Mouse (Mus musculus) spleen, postnatal 14 days (tissue): Measurements from ENCODE around the gene Fbxw8.

Experiments used
- DNase-seq, 2 experiments: peaks; one replicate each; pipeline ENCODE4 v3.0.0; 2021 to 2022; ENCODE audit warnings: low spot score in 2 of 2

Gene Fbxw8

GRCm38 (mm10) chr5:118154839-118155564 is at the start of gene Fbxw8:
TSS of gene Fbxw8 (minus strand) at chr5:118155464.
- peak; percentile 55 to 80 for DNase-seq

DNA sequence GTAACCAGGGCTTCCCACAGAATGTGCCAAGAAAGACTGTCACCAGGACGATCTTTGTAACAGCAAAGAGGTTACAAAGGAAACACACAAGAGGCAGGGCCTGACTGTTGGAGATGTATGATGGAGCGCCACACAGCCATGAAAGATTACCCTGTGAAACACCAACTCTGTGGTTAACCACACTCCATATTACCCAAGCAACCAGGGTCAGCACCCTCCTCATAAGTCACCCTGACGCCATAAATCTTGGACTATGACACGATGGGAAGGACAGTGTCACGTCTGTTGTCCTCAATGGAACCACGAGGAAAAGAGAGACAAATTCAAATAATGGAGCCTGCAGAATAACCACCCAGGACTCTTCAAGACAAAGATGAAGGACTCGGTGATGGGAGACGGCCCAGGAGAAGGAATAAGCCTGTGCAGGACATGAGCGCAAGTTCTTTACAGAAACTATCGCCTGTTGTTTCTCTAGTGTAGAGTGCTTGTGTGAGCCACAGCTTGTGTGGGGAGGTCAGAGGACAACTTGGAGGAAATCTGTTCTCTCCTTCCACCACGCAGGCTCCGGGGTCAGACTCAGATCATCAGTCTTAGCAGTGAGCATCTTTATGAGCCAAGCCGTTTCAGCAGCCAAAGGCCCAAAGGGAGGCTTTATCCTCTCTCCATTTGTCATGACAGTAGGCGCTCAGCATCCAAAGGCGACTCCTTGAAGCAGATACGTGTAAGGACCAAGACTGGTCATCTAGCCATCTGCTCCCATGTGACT is 49.6 kb upstream of the Fbxw8 start:
- no peak for DNase-seq

DNA sequence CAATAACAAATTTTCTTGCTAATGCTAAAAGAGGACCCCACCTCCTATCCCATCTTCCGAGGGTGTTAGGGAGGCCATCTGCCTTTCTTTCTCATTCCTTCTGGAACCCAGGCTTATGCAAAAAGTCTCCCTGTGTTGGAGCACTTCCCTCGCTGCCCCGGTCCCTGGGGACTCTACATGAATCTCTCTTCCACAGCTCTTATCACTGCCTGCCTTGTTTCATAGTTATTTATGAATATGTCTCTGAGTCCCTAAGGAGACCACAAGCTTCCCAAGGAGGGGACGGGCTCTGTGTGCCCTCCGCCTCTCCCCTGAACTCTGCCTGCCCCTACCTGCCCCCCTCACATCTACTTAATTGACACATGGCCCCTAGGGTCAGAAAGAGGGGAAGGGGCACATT is 44.4 kb upstream of the Fbxw8 start:
- no peak for DNase-seq

- no peak for DNase-seq
Observed at GRCm38 (mm10) chr5:118197421-118197820, 42.2 kb upstream of the Fbxw8 start.

- no peak for DNase-seq
Observed at GRCm38 (mm10) chr5:118192221-118192620, 37.0 kb upstream of the Fbxw8 start.

- DNase-seq = no peak
Observed at GRCm38 (mm10) chr5:118190491-118190890, 35.2 kb upstream of the Fbxw8 start.

GRCm38 (mm10) chr5:118188356-118188755 is 33.1 kb upstream of the Fbxw8 start:
- DNase-seq = no peak

- DNase-seq = no peak
Observed at GRCm38 (mm10) chr5:118186903-118187633, 31.8 kb upstream of the Fbxw8 start.

DNA sequence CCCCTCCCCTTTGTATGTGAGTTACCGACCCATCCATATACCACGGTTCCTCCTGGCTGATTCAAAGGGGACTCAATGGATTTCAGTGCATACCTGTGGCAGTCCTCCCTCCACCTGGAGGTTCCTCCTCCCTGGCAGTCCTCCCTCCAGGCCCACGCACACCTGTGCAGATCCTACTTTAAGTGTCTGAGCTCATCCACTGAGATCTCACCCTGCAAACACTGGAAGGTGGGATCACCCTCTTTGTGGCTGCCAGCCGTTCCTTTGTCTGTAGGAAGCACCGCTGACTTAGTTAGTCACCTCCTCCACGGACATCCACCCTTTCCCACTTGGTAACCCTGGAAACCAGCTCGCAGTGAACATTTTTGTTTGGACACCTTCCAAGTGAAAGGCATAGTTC is 22.4 kb upstream of the Fbxw8 start:
- DNase-seq = no peak

GRCm38 (mm10) chr5:118175137-118175536 is 19.9 kb upstream of the Fbxw8 start:
- no peak for DNase-seq

DNA sequence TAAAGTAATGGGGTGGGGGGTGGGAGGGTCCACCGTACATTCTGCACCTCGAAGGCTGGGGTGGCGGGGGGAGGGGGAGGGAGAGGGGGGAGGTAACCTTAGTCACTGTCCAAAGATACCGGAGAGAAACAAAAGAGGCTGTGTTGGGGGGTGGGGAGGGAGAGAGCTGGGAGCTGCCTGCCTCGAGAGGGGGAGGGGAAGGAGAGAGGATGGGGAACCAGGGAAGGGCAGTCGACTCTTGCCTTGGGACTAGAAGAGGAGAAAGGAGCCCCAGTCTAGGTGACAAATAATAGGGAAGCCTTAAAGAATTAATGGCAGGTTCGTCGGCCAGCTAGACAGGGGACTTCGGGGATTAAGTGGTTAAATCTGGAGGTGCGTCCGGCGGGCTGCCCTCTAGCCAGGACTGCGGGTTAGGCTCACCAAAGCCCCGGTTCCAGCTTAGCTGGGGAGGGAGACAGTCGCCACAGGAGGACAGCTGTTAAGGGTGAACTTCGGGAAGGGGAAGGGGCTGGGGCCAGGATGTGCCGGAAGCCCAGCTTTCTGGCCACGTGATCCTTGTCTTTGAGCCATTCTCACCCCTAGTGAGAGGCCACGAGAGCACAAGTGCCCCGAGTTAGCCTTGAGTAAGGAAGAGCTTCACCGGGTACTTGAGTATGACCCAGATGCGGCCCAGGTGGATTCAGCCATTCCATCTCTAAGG is 19.2 kb upstream of the Fbxw8 start:
- no peak for DNase-seq

DNA sequence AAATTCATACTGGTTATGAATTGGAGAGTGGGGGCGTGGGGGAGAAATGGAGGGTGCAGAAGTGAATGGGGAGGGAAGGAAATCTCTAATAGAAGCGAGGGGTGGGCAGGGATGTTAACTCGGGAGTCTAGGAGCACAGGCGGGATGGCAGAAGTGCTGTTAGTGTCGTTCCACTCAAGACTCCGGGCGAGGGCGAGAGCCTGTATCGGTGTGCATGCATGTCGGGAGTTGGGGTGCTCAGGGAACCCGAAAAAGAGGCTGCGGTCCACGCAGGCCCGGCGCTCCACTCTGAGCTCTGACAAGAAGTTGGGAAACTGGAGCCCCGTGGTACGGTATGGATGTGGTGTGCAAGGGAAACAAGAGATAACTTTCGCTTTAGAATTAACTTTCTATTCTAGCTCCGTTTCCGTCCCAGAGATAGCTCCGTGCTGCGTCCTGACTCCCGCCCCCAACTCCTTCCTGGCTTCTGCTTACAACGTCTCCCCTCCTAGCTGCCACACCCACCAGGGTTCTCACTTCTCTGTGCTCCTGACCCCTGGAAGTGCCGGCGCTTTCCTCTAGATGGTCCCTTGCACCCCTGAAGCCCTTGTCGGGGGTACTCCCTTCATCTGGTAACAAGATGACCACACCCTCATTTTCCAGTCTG is 16.9 kb upstream of the Fbxw8 start:
- no peak for DNase-seq

DNA sequence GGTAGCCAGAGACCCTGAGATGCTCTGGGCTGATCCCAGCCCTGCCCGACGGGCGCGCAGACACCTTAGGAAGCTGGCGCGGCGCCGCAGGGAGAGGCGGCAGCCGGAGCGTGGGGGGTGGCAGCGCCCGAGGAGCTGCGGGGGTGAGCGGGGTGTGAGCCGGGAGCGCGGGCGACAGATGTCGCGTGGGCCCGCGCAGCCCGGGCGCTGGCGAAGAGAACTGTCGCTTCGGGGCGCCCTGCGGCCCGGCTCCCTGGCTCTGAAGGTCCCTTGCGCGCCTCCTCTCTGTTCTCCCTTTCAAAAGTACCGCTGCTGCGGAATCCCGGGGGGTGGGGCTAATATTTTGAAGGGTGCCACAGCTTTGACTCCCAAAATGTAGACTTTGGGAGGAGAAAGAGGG is 16.4 kb upstream of the Fbxw8 start:
- no peak for DNase-seq

DNA sequence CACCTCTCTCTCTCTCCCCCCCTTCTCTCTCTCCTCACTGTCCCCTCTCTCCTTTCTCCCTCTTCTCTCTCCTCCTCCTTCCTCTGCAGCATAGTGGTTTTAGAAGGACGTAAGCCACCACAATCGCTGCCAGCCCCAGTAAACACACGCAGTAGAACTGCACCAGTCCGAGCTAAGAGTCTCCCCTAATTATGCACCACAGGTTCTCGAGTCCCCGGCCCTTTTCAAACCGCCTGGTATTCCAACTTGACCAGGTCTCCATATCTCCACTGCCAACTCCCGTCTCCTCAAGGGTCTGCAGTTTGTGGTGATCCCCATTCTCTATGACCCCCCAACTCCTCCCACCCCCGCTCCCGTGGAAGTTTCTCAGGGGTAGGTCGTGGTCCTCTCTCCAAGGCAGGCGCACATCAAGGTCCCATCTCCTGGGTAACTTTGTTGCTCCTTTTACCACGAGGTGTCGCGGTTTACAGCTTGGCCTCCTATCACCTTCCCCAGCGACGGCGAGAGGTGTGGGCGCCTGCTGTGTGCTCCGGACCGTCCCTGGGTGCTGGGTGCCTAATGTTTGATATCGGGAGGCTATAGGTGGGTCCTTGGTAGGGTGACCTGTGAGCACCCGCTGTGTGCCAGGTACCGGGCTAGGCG is 15.7 kb upstream of the Fbxw8 start:
- no peak for DNase-seq

DNA sequence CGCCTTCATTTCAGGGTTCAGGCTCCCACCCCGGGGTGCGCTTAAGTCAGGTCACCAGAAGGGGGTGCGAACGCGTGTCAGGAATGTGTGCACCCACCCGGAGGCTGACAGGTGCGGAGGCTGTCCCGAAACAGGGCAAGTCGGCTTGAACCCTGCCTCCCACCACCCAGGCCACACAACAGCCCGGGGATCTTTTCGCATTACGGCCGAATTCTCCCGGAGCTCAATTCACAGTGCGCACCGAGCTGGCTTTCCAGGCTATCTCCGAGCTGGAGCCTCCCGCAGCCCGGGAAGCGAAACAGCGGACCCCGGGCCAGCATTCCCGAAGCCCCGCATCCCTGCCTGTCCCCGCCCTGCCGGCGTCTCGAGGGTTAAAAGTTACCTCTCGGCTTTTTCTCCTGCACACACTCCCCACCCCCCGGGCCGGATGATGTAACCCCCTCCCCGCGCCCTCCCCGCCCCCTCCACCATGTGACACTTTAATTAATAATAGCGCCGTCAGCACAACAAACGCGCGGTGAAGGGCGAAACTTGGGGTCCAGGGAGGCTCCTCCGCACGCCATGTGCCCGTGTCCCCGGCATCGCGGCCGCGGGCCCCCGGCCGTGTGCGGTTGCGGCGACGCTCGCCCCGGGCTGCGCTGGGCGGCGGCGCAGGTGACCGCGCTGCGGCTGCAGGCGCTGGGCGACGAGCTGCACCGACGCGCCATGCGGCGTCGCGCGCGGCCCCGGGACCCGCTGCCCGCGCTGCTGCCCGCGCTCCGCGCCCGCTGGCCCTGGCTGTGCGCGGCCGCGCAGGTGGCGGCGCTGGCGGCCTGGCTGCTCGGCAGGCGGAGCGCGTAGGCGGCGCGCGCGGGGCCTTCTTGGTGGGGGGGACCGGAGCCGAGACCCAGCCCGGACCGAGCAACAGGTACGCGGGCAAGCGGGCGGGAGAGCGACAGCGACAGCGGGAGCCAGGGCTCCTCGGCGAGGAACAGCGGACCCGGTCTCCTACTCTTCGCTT is 14.3 kb upstream of the Fbxw8 start:
- DNase-seq = no peak

GRCm38 (mm10) chr5:118167561-118167995 is 12.3 kb upstream of the Fbxw8 start:
- DNase-seq = no peak

DNA sequence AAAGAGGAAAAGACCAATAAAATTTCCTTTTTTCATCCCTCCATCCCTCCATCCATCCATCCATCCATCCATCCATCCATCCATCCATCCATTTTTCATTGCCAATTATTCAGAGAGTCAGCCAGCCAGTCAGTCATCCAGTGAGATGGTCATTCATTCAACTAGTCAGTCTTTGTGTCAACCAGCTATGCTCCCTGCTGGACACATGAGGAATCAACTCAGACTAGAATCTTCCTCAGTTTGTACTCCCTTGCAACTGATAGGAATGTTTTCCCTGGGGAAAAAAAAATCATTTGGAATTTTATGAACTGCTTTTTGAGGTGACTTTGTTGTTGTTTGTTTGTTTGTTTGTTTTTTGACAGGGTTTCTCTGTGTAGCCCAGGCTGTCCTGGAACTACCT is 10.2 kb upstream of the Fbxw8 start:
- DNase-seq = no peak

GRCm38 (mm10) chr5:118164581-118164980 is 9.3 kb upstream of the Fbxw8 start, which contains the start of gene Hrk:
TSS of gene Hrk (plus strand) at chr5:118164648.
- DNase-seq = no peak

DNA sequence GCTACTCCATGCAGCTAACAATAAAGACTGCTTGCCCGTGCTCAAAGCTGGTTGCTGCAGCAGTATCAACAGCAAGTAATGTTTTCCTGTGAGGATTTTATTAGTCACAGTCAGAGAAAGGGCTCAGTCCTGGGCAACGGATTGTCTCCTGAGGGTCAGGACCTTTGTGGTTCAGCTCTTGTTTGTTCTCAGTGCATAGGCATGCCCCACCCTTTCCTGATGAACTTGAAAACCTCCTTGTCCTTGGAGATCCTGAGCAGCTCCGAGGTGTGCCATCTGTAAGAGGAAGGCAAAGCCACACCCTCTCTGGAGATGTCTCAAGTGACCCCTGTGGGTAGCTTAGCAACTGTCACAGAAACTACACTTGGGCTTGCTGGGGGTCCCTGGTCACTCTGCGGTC is 5.4 kb upstream of the Fbxw8 start:
- DNase-seq = no peak

DNA sequence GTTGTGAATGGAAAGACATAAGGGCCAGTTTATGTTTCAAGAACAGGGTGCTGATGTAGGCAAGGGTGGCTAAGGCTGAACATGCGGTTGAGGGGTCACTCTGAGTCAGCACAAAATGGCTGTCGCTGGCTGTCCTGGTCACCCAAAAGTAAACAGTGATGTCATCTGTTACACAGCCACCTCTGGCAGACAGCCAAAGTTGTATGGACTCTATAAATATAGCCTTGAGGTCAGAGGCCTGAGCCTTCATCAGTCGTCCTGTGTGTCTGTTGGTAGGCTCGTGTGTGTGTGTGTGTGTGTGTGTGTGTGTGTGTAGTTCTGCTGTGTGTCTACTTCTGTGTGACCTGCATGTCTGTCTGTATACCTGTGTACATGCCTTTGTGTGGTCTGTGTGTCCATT is 1.7 kb upstream of the Fbxw8 start:
- no peak for DNase-seq
